Mouse (Mus musculus): ENCODE measurements around the gene Tab2. TPM values are rescaled to one million over a fixed set of nuclear protein-coding genes. Genes with fewer than 3 reads are reported as not detected.

The Tab2 gene
- total RNA-seq, 2 experiments from 2014 or later, result 82.2 to 143 TPM

Other genes with a start within 250 kb of the Tab2 start
- gene Katna1, start 230.2 kb downstream of the Tab2 start, total RNA-seq (2015; ENCODE audit: low replicate concordance), result 44.9 and 66.7 TPM in 2 replicates
- gene Katna1, start 230.2 kb downstream of the Tab2 start, total RNA-seq (2017; ENCODE audit: low replicate concordance), result 59.5 and 67.9 TPM in 2 replicates
- gene Ginm1, start 163.4 kb downstream of the Tab2 start, total RNA-seq (2015; ENCODE audit: low replicate concordance), result 37.5 and 85.5 TPM in 2 replicates
- gene Ginm1, start 163.4 kb downstream of the Tab2 start, total RNA-seq (2017; ENCODE audit: low replicate concordance), result 54.2 and 67.4 TPM in 2 replicates
- 35.7 and 36.0 TPM in 2 replicates for gene Ppil4, start 163.3 kb downstream of the Tab2 start, total RNA-seq (2015; ENCODE audit: low replicate concordance)
- gene Ppil4, start 163.3 kb downstream of the Tab2 start, total RNA-seq (2017; ENCODE audit: low replicate concordance), result 66.4 and 88.2 TPM in 2 replicates
- 0.36 and 0.84 TPM in 2 replicates for gene Zc3h12d, start 123.8 kb downstream of the Tab2 start, total RNA-seq (2015; ENCODE audit: low replicate concordance)
- gene Zc3h12d, start 123.8 kb downstream of the Tab2 start, total RNA-seq (2017; ENCODE audit: low replicate concordance), result 0.38 and 0.90 TPM in 2 replicates

Measured in erythroid progenitor cell, adult 5-6 weeks (primary cell).